Mouse (Mus musculus): Measurements from ENCODE around the gene Tlr7. TPM values are rescaled to one million over a fixed set of nuclear protein-coding genes. Genes with fewer than 3 reads are reported as not detected.
"Not testable (repeated sequence)": the region's sequence is repeated elsewhere in the genome, so short reads cannot be mapped to it uniquely, and the experiment has no call there.

The Tlr7 gene
- polyA plus RNA-seq, 1 experiment from 2014 or later = 1.8 TPM

- H3K4me3 ChIP-seq (ENCODE audit: low read depth, low read length) = no peak overlapping the region
- no peaks in the 10 kb centered on the region for H3K36me3 ChIP-seq (ENCODE audit: control insufficient read depth, insufficient read depth, low read length)
- 55% methylated on average over 1 of the region's 1 CpGs for WGBS
- no peak overlapping the region for H3K27ac ChIP-seq (replicated peaks; ENCODE audit: low read depth, low read length)
- peaks cover 13% of the 10 kb centered on the region for H3K27me3 ChIP-seq (replicated peaks; ENCODE audit: control insufficient read depth, insufficient read depth, low read length)
- no peaks in the 10 kb centered on the region for H3K9me3 ChIP-seq (ENCODE audit: control insufficient read depth, low read length)
- DNase-seq (ENCODE audit: low spot score) = no peak
- no peak overlapping the region for H3K4me2 ChIP-seq (ENCODE audit: low read depth, low read length)
- H3K4me1 ChIP-seq (ENCODE audit: control insufficient read depth, insufficient read depth, low read length) = no peaks in the 10 kb centered on the region
- no peak for ATAC-seq (ENCODE audit: low read depth)
- no peak overlapping the region for H3K9ac ChIP-seq (ENCODE audit: low read depth, low read length)
These were observed 6.6 kb downstream of the Tlr7 start for GRCm38 (mm10) chrX:167323742-167324141.

- whole genome bisulfite sequencing = 63% methylated on average over 4 of the region's 4 CpGs
- Histone ChIP-seq H3K9ac (ENCODE audit: low read depth, low read length) (no peak overlapping the region), H3K4me2 (ENCODE audit: low read depth, low read length) (no peak overlapping the region), H3K4me1 (ENCODE audit: control insufficient read depth, insufficient read depth, low read length) (no peaks in the 10 kb centered on the region), H3K4me3 (ENCODE audit: low read depth, low read length) (no peak overlapping the region), H3K27ac (replicated peaks; ENCODE audit: low read depth, low read length) (no peak overlapping the region), H3K27me3 (replicated peaks; ENCODE audit: control insufficient read depth, insufficient read depth, low read length) (peaks cover 13% of the 10 kb centered on the region), H3K36me3 (ENCODE audit: control insufficient read depth, insufficient read depth, low read length) (no peaks in the 10 kb centered on the region), H3K9me3 (ENCODE audit: control insufficient read depth, low read length) (no peaks in the 10 kb centered on the region)
- ATAC-seq (ENCODE audit: low read depth) (no peak), DNase-seq (ENCODE audit: low spot score) (no peak)
These were observed 9.0 kb downstream of the Tlr7 start for GRCm38 (mm10) chrX:167321233-167321806.

- H3K4me2 ChIP-seq (ENCODE audit: low read depth, low read length) = no peak overlapping the region
- H3K36me3 ChIP-seq (ENCODE audit: control insufficient read depth, insufficient read depth, low read length) = no peaks in the 10 kb centered on the region
- ATAC-seq (ENCODE audit: low read depth) (no peak), DNase-seq (ENCODE audit: low spot score) (no peak)
- H3K4me3 ChIP-seq (ENCODE audit: low read depth, low read length) = no peak overlapping the region
- no peak overlapping the region for H3K27ac ChIP-seq (replicated peaks; ENCODE audit: low read depth, low read length)
- peaks cover 16% of the 10 kb centered on the region; the same call in 1 of the 2 replicates for H3K27me3 ChIP-seq (replicated peaks; ENCODE audit: control insufficient read depth, insufficient read depth, low read length)
- no peaks in the 10 kb centered on the region for H3K4me1 ChIP-seq (ENCODE audit: control insufficient read depth, insufficient read depth, low read length)
- H3K9ac ChIP-seq (ENCODE audit: low read depth, low read length) = no peak overlapping the region
- no peaks in the 10 kb centered on the region for H3K9me3 ChIP-seq (ENCODE audit: control insufficient read depth, low read length)
- 60% methylated on average over 4 of the region's 4 CpGs for WGBS
These were observed 11.4 kb downstream of the Tlr7 start for GRCm38 (mm10) chrX:167318819-167319396.

GRCm38 (mm10) chrX:167315766-167316165 is 14.6 kb downstream of the Tlr7 start:
- no peak for DNase-seq (ENCODE audit: low spot score)
- H3K4me1 ChIP-seq (ENCODE audit: control insufficient read depth, insufficient read depth, low read length) = no peaks in the 10 kb centered on the region
- H3K4me3 ChIP-seq (ENCODE audit: low read depth, low read length) = no peak overlapping the region
- H3K9me3 ChIP-seq (ENCODE audit: control insufficient read depth, low read length) = no peaks in the 10 kb centered on the region
- H3K36me3 ChIP-seq (ENCODE audit: control insufficient read depth, insufficient read depth, low read length) = no peaks in the 10 kb centered on the region
- 63% methylated on average over 5 of the region's 5 CpGs for WGBS
- no peak for ATAC-seq (ENCODE audit: low read depth)
- H3K27ac ChIP-seq (replicated peaks; ENCODE audit: low read depth, low read length) = no peak overlapping the region
- peaks cover 20% of the 10 kb centered on the region; the same call in 1 of the 2 replicates for H3K27me3 ChIP-seq (replicated peaks; ENCODE audit: control insufficient read depth, insufficient read depth, low read length)
- no peak overlapping the region for H3K4me2 ChIP-seq (ENCODE audit: low read depth, low read length)
- H3K9ac ChIP-seq (ENCODE audit: low read depth, low read length) = no peak overlapping the region

- no peaks in the 10 kb centered on the region for H3K36me3 ChIP-seq (ENCODE audit: control insufficient read depth, insufficient read depth, low read length)
- WGBS = 71% methylated on average over 4 of the region's 4 CpGs
- ATAC-seq (ENCODE audit: low read depth) (no peak), DNase-seq (ENCODE audit: low spot score) (no peak)
- no peak overlapping the region for H3K9ac ChIP-seq (ENCODE audit: low read depth, low read length)
- no peak overlapping the region for H3K4me3 ChIP-seq (ENCODE audit: low read depth, low read length)
- no peaks in the 10 kb centered on the region for H3K9me3 ChIP-seq (ENCODE audit: control insufficient read depth, low read length)
- H3K27ac ChIP-seq (replicated peaks; ENCODE audit: low read depth, low read length) = no peak overlapping the region
- no peaks in the 10 kb centered on the region for H3K4me1 ChIP-seq (ENCODE audit: control insufficient read depth, insufficient read depth, low read length)
- peaks cover 18% of the 10 kb centered on the region; the same call in 1 of the 2 replicates for H3K27me3 ChIP-seq (replicated peaks; ENCODE audit: control insufficient read depth, insufficient read depth, low read length)
- H3K4me2 ChIP-seq (ENCODE audit: low read depth, low read length) = no peak overlapping the region
These were observed 15.1 kb downstream of the Tlr7 start for GRCm38 (mm10) chrX:167315093-167315726.

GRCm38 (mm10) chrX:167302061-167302460 is 28.3 kb downstream of the Tlr7 start:
- not testable (repeated sequence) for DNase-seq (ENCODE audit: low spot score); H3K4me3 ChIP-seq (ENCODE audit: low read depth, low read length); H3K9ac ChIP-seq (ENCODE audit: low read depth, low read length); H3K9me3 ChIP-seq (ENCODE audit: control insufficient read depth, low read length); H3K4me1 ChIP-seq (ENCODE audit: control insufficient read depth, insufficient read depth, low read length); H3K4me2 ChIP-seq (ENCODE audit: low read depth, low read length); H3K36me3 ChIP-seq (ENCODE audit: control insufficient read depth, insufficient read depth, low read length); H3K27me3 ChIP-seq (replicated peaks; ENCODE audit: control insufficient read depth, insufficient read depth, low read length); H3K27ac ChIP-seq (replicated peaks; ENCODE audit: low read depth, low read length); ATAC-seq (ENCODE audit: low read depth)
- WGBS = no CpG with 5 or more reads among the region's 1 CpGs

- Histone ChIP-seq H3K9me3 (ENCODE audit: control insufficient read depth, low read length) (no peaks in the 10 kb centered on the region), H3K27me3 (replicated peaks; ENCODE audit: control insufficient read depth, insufficient read depth, low read length) (peaks cover 9% of the 10 kb centered on the region; the same call in 1 of the 2 replicates), H3K4me2 (ENCODE audit: low read depth, low read length) (peak overlapping the region; percentile 43), H3K9ac (ENCODE audit: low read depth, low read length) (no peak overlapping the region), H3K4me3 (ENCODE audit: low read depth, low read length) (peak overlapping the region; percentile 18), H3K4me1 (ENCODE audit: control insufficient read depth, insufficient read depth, low read length) (no peaks in the 10 kb centered on the region), H3K36me3 (ENCODE audit: control insufficient read depth, insufficient read depth, low read length) (no peaks in the 10 kb centered on the region), H3K27ac (replicated peaks; ENCODE audit: low read depth, low read length) (no peak overlapping the region)
- ATAC-seq (ENCODE audit: low read depth) (peak; percentile 67; the same call in 1 of the 2 replicates), DNase-seq (ENCODE audit: low spot score) (peak; percentile 77)
- WGBS = 24% methylated on average over 9 of the region's 9 CpGs
These were observed 53.4 kb downstream of the Tlr7 start for GRCm38 (mm10) chrX:167276953-167277352.

- Histone ChIP-seq H3K9ac (ENCODE audit: low read depth, low read length) (no peak overlapping the region), H3K27me3 (replicated peaks; ENCODE audit: control insufficient read depth, insufficient read depth, low read length) (peaks cover 9% of the 10 kb centered on the region; the same call in 1 of the 2 replicates), H3K4me1 (ENCODE audit: control insufficient read depth, insufficient read depth, low read length) (no peaks in the 10 kb centered on the region), H3K27ac (replicated peaks; ENCODE audit: low read depth, low read length) (no peak overlapping the region), H3K4me2 (ENCODE audit: low read depth, low read length) (peak overlapping the region; percentile 43), H3K4me3 (ENCODE audit: low read depth, low read length) (peak overlapping the region; percentile 18), H3K36me3 (ENCODE audit: control insufficient read depth, insufficient read depth, low read length) (no peaks in the 10 kb centered on the region), H3K9me3 (ENCODE audit: control insufficient read depth, low read length) (no peaks in the 10 kb centered on the region)
- WGBS = 55% methylated on average over 10 of the region's 10 CpGs
- ATAC-seq (ENCODE audit: low read depth) (no peak; the same call in 1 of the 2 replicates), DNase-seq (ENCODE audit: low spot score) (peak; percentile 4)
These were observed 53.8 kb downstream of the Tlr7 start for GRCm38 (mm10) chrX:167276551-167276950.

All from embryonic facial prominence, embryonic 14.5 days (tissue).